8 mouse cellular contexts compared by ENCODE assay signal in the genomic region with DNA sequence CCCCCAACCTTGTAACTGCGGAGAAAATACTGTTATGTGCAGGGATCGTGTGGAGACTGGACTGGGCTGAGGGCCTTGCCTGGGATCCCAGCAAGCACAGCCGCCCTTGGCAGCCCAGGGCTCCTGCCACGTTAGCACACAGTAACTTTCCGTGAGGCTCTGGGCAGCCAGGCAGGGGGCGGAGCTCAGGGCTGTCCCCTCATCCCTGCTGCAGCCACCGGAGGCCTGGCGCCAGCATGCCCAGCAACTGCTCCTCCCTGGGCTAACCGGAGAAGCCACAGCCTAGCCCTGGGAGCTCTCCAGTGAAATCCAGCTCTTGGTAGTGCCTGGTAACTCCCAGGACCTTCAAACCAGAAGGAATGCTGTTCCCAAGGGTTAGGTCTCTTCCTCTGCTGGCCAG.
A peak's percentile ranks its signal among the peaks of the same experiment; 100 is the strongest.
DNase-seq lines count a peak whose midpoint lies in the region; ATAC-seq lines count a peak whose summit lies in the region.

No protein-coding gene starts in this region.

- H3K9ac ChIP-seq in embryonic facial prominence, embryonic 12.5 days = 0 out of 2 replicates have a peak overlapping the region, but pooled peaks have one; percentile 16
- H3K9ac ChIP-seq in limb, embryonic 12.5 days (replicated peaks) = peak overlapping the region; percentile 34; the same call in 1 of the 2 replicates
- H3K9ac ChIP-seq in neural tube, embryonic 11.5 days (ENCODE audit: low read length) = no peak overlapping the region

- peak; percentile 93 to 94 for DNase-seq in adrenal gland, postnatal 36 days
- peak; percentile 42 to 72 for DNase-seq in gastrocnemius, postnatal 4 days (ENCODE audit: low spot score in 2 of 2)
- DNase-seq in kidney, adult 11 months = peak; percentile 86
- DNase-seq in neural tube, embryonic 11.5 days (ENCODE audit: low spot score) = peak; percentile 32
- DNase-seq in urinary bladder, postnatal 25 days (ENCODE audit: low spot score) = peak; percentile 38
- DNase-seq in spleen, postnatal 10 days (ENCODE audit: low spot score in 2 of 2) = no peak

- WGBS in embryonic facial prominence, embryonic 12.5 days = 4% methylated on average over 9 of the region's 9 CpGs
- WGBS in limb, embryonic 12.5 days = 5% methylated on average over 9 of the region's 9 CpGs
- WGBS in neural tube, embryonic 11.5 days = 9% methylated on average over 9 of the region's 9 CpGs

- ATAC-seq in embryonic facial prominence, embryonic 12.5 days (ENCODE audit: insufficient number of reproducible peaks, insufficient read depth, low FRiP score, low TSS enrichment) = peak; percentile 10; the same call in 1 of the 2 replicates
- no peak for ATAC-seq in limb, embryonic 12.5 days (ENCODE audit: insufficient number of reproducible peaks, insufficient read depth, low FRiP score, low TSS enrichment, low read depth)
- ATAC-seq in neural tube, embryonic 11.5 days (ENCODE audit: insufficient read depth, low FRiP score, low TSS enrichment) = no peak

- no peak overlapping the region for H3K27ac ChIP-seq in embryonic facial prominence, embryonic 12.5 days
- peak overlapping the region; percentile 45; the same call in 1 of the 2 replicates for H3K27ac ChIP-seq in limb, embryonic 12.5 days
- H3K27ac ChIP-seq in neural tube, embryonic 11.5 days (ENCODE audit: low read depth, low read length) = no peak overlapping the region

- no peaks in the 10 kb centered on the region for H3K36me3 ChIP-seq in embryonic facial prominence, embryonic 12.5 days
- H3K36me3 ChIP-seq in limb, embryonic 12.5 days = no peaks in the 10 kb centered on the region
- no peaks in the 10 kb centered on the region for H3K36me3 ChIP-seq in neural tube, embryonic 11.5 days (ENCODE audit: control insufficient read depth, insufficient read depth, low read length)

- 0 out of 2 replicates have a peak overlapping the region, but pooled peaks have one; percentile 1 for H3K4me2 ChIP-seq in embryonic facial prominence, embryonic 12.5 days (replicated peaks)
- peak overlapping the region; percentile 32 for H3K4me2 ChIP-seq in limb, embryonic 12.5 days
- H3K4me2 ChIP-seq in neural tube, embryonic 11.5 days (ENCODE audit: low read depth) = no peak overlapping the region

- peaks cover 7% of the 10 kb centered on the region; the same call in 1 of the 2 replicates for H3K4me1 ChIP-seq in embryonic facial prominence, embryonic 12.5 days
- H3K4me1 ChIP-seq in limb, embryonic 12.5 days (replicated peaks) = peaks cover 16% of the 10 kb centered on the region
- no peaks in the 10 kb centered on the region for H3K4me1 ChIP-seq in neural tube, embryonic 11.5 days (ENCODE audit: control insufficient read depth, insufficient read depth, low read length)

- no peaks in the 10 kb centered on the region for H3K27me3 ChIP-seq in embryonic facial prominence, embryonic 12.5 days
- H3K27me3 ChIP-seq in limb, embryonic 12.5 days = peaks cover 4% of the 10 kb centered on the region; the same call in 1 of the 2 replicates
- H3K27me3 ChIP-seq in neural tube, embryonic 11.5 days (ENCODE audit: control insufficient read depth, insufficient read depth, low read length) = no peaks in the 10 kb centered on the region

- H3K9me3 ChIP-seq in embryonic facial prominence, embryonic 12.5 days = no peaks in the 10 kb centered on the region
- H3K9me3 ChIP-seq in limb, embryonic 12.5 days = no peaks in the 10 kb centered on the region
- H3K9me3 ChIP-seq in neural tube, embryonic 11.5 days (ENCODE audit: control insufficient read depth, low read length) = no peaks in the 10 kb centered on the region

- H3K4me3 ChIP-seq in embryonic facial prominence, embryonic 12.5 days = no peak overlapping the region
- no peak overlapping the region for H3K4me3 ChIP-seq in limb, embryonic 12.5 days (replicated peaks)
- H3K4me3 ChIP-seq in neural tube, embryonic 11.5 days (ENCODE audit: low read depth, low read length) = no peak overlapping the region

Comparison
In these comparisons a context has a peak if more than half of its experiments do, and no peak if none do; other contexts are left out.
1. DNase-seq: peak in adrenal gland, postnatal 36 days (2 of 2), gastrocnemius, postnatal 4 days (2 of 2), kidney, adult 11 months (single experiment), neural tube, embryonic 11.5 days (single experiment) and urinary bladder, postnatal 25 days (single experiment); none in spleen, postnatal 10 days (0 of 2).